Mouse (Mus musculus) cerebellum, adult 9-11 months (tissue): ENCODE data around the gene Ak9.
"Not testable (repeated sequence)": the region's sequence is repeated elsewhere in the genome, so short reads cannot be mapped to it uniquely, and the experiment has no call there.

Source experiments
- DNase-seq: peaks from one replicate; pipeline ENCODE4 v3.0.0; 2022

The Ak9 gene

DNA sequence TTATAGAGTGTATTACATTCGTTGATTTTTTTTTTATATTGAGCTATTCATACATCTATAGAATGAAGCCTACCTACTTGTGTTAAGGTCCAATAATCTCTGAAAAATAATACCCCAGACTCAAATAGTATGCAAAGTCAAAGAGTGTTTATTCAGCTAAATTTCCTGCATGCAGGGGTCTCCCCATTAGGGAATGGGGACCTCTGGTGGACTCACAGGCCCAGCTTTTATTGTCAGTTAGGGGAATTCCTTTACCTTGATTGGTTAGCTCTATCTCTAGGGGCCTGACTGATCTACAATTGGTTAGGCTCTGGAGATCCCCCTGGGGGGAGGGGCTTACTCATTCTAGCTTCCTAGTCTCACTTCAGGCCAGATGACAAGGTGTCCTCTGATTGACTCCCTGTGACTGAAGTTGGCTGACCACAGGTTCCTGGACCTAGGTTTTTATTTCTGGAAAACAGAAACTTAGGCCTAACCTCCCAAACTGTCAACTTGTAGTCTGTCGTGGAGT lies 28.8 kb downstream of the Ak9 start:
- DNase-seq = no peak

- no peak for DNase-seq
Observed at GRCm38 (mm10) chr10:41341346-41341745, 37.6 kb downstream of the Ak9 start.

DNA sequence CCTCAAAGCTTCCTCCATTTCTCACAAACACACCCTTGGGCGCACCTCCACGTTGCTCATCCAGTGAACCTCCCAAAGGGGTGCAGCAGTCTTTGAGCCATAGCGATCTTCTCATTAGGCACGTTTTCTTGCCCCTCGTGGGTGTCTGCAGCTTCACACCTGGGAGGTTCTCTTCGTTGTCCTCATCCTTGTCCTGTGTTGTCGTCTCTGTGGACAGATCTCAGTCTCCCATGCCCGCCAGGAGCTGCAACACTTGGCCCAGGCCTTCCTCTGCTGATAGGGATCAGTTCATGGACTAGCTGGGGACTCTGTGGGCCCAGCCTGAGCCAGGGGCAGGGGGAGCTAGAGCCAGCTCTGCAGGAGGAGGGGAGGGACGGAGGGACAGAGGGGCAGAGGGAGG lies 61.3 kb downstream of the Ak9 start:
- no peak for DNase-seq

DNA sequence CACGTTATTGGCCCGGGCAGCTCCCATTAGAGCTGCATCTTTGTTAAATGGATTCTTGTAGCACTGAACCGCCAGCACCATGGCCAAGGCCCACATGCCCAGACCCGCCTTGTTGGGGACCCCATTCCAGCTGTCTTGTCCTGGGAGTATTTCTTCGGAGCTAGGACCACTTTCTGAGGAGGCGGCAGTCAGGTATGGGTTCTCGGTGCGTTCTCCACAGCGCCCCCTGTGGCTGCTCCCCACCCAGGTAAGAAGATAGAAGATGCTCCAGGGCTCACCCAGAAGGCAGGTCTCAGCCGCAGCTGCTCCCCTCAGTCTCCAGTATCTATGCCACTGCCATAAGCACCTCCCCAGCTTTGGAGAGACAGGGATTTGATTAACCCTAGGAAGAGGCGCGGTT lies 76.7 kb downstream of the Ak9 start:
- no peak for DNase-seq

DNA sequence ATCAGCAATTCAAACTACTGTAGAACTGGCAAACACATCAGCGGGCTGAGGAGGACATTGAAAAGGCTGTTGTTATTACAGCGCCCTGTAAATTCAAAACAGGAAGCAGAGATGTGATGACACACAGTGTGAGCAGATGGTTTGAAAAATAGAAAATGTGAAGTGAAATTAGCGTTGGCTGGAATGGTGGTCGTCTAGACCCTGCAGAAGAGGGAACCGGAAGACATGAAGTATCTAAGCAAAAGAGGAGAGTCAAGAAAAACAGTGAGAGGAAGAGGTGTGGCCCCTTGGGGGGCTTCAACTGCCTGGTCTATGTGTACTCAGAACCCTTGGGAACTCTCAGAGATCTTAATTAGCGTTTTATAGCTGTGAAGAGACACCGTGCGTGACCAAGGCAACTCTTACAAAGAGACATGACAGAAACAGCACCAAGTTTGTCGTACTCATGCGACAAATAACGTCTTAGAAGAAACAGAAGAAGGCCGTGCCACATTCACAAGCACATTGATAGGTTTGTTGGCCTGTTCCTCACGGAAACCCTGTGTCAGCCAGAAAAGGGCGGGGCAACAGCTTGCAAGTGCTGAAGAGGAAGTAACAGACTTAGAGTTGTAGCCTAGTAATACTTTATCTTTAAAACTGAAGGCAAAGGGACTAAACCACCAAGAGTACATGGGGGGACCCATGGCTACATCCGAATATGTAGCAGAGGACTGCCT lies 81.9 kb downstream of the Ak9 start:
- no peak for DNase-seq

GRCm38 (mm10) chr10:41393555-41393954 lies 89.8 kb downstream of the Ak9 start:
- no peak for DNase-seq

DNA sequence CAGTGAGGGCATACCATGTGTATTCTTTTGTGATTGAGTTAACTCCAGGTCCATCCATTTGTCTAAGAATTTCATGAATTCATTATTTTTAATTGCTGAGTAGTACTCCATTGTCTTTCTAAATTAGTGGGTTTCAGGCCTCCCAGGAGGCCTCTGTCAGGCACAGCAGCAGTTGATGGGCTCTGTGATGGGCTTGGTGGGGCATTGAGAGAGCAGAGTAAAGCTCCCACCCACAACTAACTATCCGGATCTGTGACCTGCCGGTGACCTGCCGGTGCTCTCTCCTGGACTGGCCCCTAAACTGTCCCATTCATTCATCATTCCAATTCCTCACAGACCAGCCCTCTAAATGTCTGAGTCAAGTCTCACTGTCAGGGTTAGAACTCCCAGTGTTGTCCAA lies 97.3 kb downstream of the Ak9 start:
- DNase-seq = no peak

DNA sequence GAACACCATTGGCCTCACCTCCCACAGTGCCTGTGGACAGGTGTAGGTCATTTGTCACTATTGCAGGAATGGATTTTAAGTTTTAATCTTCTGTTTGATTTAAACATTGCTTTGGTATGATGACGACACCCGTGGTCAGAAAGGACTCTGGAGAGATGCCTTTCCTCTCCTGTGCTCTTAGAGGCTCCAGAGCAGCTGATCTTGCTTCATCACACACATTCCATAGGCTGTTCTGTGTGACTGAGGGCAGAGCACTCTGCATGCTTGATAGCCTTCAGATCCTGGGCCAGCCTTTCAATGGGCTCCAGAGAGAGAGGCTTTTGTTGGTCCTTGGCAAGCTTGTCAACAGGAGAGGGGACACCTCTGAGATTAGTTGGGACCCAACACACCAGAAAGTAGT lies 99.6 kb downstream of the Ak9 start:
- no peak for DNase-seq

DNA sequence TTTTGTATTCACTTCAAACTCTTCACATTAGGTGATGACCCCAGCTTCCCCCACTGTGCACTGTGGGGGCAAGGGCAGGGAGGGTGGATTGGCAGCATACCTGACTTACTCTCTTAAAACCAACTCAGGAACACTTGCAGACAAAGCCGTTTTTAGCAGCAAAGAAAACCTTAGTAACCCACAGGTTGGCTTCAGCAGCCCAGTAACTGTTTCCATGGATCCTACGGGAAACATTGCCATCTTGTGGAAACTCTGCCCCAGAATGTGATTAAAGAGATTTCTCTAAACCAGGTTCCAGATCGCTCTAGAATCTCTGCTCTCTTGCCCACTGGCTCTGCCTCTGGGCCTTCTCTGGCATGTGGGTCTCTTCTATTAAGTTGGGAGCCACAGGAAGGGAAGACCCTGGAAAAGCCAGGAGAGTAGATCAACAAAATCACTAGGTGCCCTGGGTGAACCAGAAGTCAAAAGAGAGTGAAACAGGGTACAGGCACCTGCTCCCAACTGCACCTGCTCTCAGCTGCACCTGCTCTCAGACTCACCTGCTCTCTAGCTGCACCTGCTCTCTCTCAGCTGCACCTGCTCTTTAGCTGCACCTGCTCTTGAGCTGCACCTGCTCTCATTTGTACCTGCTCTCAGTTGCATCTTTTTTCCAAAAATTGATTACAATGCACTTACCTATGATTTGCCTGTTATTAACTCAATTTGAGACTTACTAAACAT lies 100.3 kb downstream of the Ak9 start:
- no peak for DNase-seq

- not testable (repeated sequence) for DNase-seq
Observed at GRCm38 (mm10) chr10:41410176-41410575, 106.4 kb downstream of the Ak9 start.

- DNase-seq = not testable (repeated sequence)
Observed at GRCm38 (mm10) chr10:41410821-41411220, 107.0 kb downstream of the Ak9 start.

- DNase-seq = not testable (repeated sequence)
Observed at GRCm38 (mm10) chr10:41413471-41413870, 109.7 kb downstream of the Ak9 start.

DNA sequence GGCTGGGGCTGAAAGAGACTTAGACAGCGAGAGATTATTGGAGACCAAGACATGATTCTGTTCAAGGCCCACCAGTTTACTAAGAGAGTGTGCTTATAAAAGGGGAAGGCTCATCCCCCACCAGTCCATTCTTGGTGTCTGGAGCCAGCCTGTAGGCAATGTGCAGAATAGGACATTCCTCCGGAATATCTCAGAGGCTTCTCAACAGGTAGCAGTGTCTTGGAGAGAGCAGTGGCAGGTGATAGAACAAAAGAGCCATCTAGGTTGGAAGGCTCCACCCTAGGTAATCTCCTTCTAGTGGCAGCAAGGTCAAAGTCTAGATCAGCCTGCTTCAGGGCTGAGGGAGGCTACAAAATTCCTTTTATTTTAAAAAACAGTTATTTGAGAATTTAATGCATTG lies 111.6 kb downstream of the Ak9 start:
- not testable (repeated sequence) for DNase-seq

DNA sequence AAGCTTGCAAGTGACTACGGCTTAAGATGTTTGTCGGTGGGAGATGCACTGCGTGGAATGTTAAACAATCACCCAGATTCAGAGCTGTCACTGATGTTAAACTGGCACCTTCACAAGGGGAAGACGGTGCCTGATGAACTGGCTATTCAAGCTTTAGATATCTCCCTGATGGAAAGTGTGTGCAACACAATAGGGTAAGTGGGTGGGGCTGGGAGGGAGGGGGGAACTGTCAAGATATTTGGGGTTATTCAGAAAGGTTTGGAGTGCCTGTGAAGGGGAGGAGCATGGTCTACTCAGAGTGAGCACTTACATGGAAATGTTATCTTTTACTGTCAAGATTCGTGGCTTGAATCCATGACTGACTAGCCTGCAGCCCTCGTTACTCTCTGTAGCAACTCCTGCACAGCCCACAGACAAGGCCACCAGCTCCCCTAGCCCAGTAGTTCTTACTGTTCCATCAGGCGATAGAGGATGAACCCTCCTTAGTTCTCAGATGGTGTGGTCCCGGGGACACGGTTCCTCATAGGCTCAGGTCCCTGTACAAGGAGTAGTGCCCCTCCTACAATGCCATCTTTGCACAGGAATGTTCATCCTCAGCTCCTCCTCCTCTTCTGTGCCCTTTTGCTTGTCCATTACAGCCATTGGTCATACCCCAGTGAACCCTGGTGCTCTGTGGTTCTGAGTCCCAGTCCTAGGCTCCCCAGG lies 116.9 kb downstream of the Ak9 start:
- DNase-seq = no peak

DNA sequence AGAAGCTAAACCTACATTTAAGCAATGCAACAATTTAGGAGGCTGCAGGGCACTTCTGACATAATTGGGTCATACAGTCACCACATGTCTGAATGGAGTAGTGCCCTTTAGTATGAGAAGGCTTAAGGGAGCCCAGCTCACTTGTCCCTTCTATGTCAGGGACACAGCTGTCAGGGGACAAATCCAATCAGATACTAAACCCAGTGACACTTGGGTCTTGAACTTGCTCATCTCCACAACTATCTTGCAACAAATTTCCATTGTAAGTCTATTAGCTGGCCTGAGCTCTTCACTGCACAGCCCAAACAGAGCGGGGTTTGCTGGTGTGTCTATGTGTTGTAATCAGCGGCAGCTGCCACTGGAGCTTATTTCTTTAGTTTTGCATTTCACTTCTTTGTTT lies 119.9 kb downstream of the Ak9 start:
- DNase-seq = no peak

GRCm38 (mm10) chr10:41426368-41426767 lies 122.6 kb downstream of the Ak9 start:
- DNase-seq = no peak

GRCm38 (mm10) chr10:41434624-41435023 lies 130.8 kb downstream of the Ak9 start:
- DNase-seq = peak; percentile 54

DNA sequence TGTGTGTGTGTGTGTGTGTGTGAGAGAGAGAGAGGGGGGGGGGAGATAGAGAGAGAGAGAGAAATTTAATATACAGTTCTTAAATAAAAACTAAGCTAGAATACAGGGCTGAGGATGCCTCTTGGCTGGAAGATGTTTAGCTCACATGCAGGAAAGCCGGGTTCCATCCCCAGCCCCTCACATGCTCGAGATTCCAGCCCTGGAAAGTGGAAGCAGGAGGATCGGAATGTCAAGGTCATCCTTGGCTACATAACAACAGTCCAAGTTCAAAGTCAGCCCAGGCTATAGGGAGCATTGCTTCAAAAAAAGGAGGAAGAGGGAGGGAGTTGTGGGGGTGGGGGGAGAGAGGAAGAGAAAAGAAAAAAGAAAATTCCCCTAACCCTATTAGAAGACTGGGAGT lies 131.4 kb downstream of the Ak9 start:
- no peak for DNase-seq

DNA sequence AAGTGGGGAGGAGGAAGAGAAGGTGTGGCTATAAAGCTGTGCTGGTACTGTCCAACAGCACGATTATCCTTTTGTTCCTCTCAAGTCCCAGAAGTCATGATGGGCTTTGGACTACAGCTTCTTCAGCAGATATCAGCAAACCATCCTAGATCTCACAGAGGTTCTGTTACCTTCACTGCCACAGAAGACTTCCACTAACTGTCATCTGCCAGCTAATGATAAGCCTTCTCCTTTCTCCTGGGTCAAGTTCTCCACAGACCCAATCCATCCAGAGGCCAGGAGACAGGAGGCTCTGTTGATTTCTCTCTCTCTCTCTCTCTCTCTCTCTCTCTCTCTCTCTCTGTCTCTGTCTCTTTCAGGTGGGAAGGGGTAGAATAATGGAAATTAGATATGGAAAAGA lies 144.4 kb downstream of the Ak9 start:
- DNase-seq = no peak

DNA sequence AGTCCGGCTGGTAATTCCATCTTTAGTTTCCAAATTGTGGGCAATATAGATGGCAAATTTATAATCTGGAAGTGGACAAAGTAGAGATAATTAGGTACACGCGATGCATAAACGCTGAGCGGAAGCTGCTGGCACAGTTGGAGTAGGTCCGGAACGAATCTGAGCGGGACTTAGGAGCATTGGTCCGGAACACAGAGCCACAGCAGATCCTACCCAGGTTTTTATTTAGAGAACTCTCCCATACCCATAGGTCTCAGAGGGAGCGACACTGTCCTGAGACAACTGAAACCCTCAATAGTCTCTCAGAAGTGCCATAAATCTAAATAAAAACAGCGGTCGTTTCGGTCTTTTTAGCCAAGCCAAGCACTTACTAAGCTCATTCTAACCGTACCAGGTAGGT lies 145.9 kb downstream of the Ak9 start:
- DNase-seq = peak; percentile 67

GRCm38 (mm10) chr10:41450137-41450670 lies 146.4 kb downstream of the Ak9 start, which contains the start of gene Zbtb24:
Gene Zbtb24 (plus strand): TSS chr10:41450383.
- DNase-seq = peak; percentile 96

DNA sequence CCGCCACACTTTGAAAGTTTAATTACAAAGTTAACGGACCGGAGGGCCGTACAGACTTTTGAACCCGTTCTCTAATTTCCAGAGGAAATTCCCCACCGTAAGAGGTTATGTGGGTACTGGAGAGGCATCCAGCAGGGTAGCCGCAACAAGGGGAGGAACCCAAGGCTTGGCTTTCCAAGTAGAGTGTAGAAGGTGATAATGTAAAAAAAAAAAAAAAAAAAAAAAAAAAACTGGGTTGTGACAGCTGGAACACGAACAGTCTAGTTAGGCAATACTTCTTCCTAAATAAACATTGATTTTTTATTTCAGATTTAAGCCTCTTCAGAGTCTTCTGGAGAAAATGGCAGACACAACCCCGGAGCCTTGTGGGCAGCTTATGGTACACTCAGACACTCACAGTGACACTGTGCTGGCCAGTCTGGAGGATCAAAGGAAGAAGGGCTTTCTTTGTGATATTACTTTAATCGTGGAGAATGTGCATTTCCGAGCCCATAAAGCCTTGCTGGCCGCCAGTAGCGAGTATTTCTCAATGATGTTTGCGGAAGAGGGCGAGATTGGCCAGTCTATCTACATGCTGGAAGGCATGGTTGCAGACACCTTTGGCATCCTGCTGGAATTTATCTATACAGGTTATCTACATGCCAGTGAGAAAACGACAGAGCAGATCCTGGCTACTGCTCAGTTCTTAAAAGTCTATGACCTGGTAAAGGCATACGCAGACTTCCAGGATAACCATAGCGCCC lies 147.2 kb downstream of the Ak9 start:
- DNase-seq = peak; percentile 26

- DNase-seq = peak; percentile 36
Observed at GRCm38 (mm10) chr10:41451656-41452055, 147.9 kb downstream of the Ak9 start.
